Comparison of ENCODE assay signal across 26 mouse cellular contexts in the genomic region with DNA sequence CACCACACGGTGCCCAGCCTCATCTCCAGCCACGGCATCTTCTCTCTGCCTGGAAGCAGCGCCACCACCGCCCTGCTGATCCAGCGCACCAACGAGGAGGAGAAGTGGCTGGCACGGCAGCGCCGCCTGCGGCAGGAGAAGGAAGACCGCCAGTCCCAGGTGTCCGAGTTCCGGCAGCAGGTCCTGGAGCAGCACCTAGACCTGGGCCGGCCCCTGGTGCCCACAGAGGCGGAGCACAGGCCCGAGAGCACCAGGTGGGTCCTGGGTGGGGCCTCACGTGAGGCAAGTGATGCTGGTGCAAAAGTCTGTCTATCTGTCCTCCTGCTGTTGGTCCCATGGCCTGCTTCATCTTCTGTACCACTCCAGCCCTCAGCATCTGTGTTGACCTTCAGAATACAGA. TPM values are rescaled to one million over a fixed set of nuclear protein-coding genes. Genes with fewer than 3 reads are reported as not detected.
A peak's percentile ranks its signal among the peaks of the same experiment; 100 is the strongest.
DNase-seq lines count a peak whose midpoint lies in the region; ATAC-seq and TF ChIP-seq lines count a peak whose summit lies in the region.
"Had no signal": no experiment of that assay in that cellular context is flagged by ENCODE, and none has a peak within 500 bp of the region (broad histone marks: within the 10 kb centered on the region; RNA-seq: fewer than 3 reads in every experiment).

No protein-coding gene starts in this region.

- H3K9me3 ChIP-seq in heart, embryonic 10.5 days = no peaks in the 10 kb centered on the region
- H3K9me3 ChIP-seq in midbrain, embryonic 12.5 days = no peaks in the 10 kb centered on the region
- H3K9me3 ChIP-seq in midbrain, postnatal 0 days (ENCODE audit: low read length) = no peaks in the 10 kb centered on the region
- H3K9me3 ChIP-seq in limb, embryonic 10.5 days (replicated peaks) = no peaks in the 10 kb centered on the region
- H3K9me3 ChIP-seq: heart, embryonic 12.5 days; kidney, embryonic 15.5 days; limb, embryonic 13.5 days; liver, embryonic 13.5 days; megakaryocyte, embryonic 14.5 days; neural tube, embryonic 15.5 days had no signal

- no peak for TF ChIP-seq CTCF in midbrain, postnatal 0 days (IDR thresholded peaks at IDR 0.05)

- peak overlapping the region; percentile 3; the same call in 1 of the 2 replicates for H3K27ac ChIP-seq in heart, embryonic 10.5 days
- H3K27ac ChIP-seq in midbrain, embryonic 12.5 days (replicated peaks) = 0 out of 2 replicates have a peak overlapping the region, but pooled peaks have one; percentile 46
- no peak overlapping the region for H3K27ac ChIP-seq in midbrain, postnatal 0 days (ENCODE audit: low read depth, low read length)
- 0 out of 2 replicates have a peak overlapping the region, but pooled peaks have one; percentile 22 for H3K27ac ChIP-seq in limb, embryonic 10.5 days
- H3K27ac ChIP-seq: kidney, embryonic 15.5 days; limb, embryonic 13.5 days; liver, embryonic 13.5 days; neural tube, embryonic 15.5 days had no signal

- intact Hi-C loops in heart, postnatal 25 days (cut with DNase I) = no loop called here

- no peak for DNase-seq in heart, embryonic 10.5 days (ENCODE audit: low spot score)
- no peak for DNase-seq in heart, postnatal 25 days (ENCODE audit: low spot score)
- DNase-seq in midbrain, postnatal 0 days (ENCODE audit: low spot score) = no peak
- DNase-seq in R1 (ENCODE audit: low read depth, low spot score) = peak; percentile 62
- no peak for DNase-seq in limb, embryonic 10.5 days (ENCODE audit: low spot score)
- DNase-seq: adrenal gland, postnatal 10 days; B cell, adult 2 months; cerebellum, adult 8-10 months; cerebellum, postnatal 25 days; gastrocnemius, postnatal 14 days; kidney, adult 18-20 months; kidney, postnatal 25 days; liver, embryonic 13.5 days; lung, adult 18-20 months; lung, postnatal 4 days; retina, postnatal 1 day; right cerebral cortex, postnatal 14 days; thymus, postnatal 4 days had no signal

- peaks cover 87% of the 10 kb centered on the region for H3K36me3 ChIP-seq in heart, embryonic 10.5 days
- H3K36me3 ChIP-seq in midbrain, embryonic 12.5 days = peaks cover 80% of the 10 kb centered on the region
- H3K36me3 ChIP-seq in midbrain, postnatal 0 days (ENCODE audit: insufficient read depth, low read length) = peaks cover 64% of the 10 kb centered on the region
- H3K36me3 ChIP-seq in limb, embryonic 10.5 days = peaks cover 79% of the 10 kb centered on the region

- 91% methylated on average over 17 of the region's 17 CpGs for WGBS in heart, embryonic 10.5 days
- WGBS in midbrain, embryonic 12.5 days = 95% methylated on average over 17 of the region's 17 CpGs
- WGBS in midbrain, postnatal 0 days = 87% methylated on average over 14 of the region's 17 CpGs
- 96% methylated on average over 17 of the region's 17 CpGs for WGBS in limb, embryonic 10.5 days

- no peak overlapping the region for H3K4me3 ChIP-seq in heart, embryonic 10.5 days
- no peak overlapping the region for H3K4me3 ChIP-seq in midbrain, embryonic 12.5 days
- no peak overlapping the region for H3K4me3 ChIP-seq in midbrain, postnatal 0 days (ENCODE audit: low read depth, low read length)
- no peak overlapping the region for H3K4me3 ChIP-seq in limb, embryonic 10.5 days
- H3K4me3 ChIP-seq: heart, embryonic 12.5 days; kidney, embryonic 15.5 days; limb, embryonic 13.5 days; liver, embryonic 13.5 days; megakaryocyte, embryonic 14.5 days; neural tube, embryonic 15.5 days had no signal

- H3K4me1 ChIP-seq in heart, embryonic 10.5 days = peaks cover 72% of the 10 kb centered on the region
- peaks cover 30% of the 10 kb centered on the region for H3K4me1 ChIP-seq in midbrain, embryonic 12.5 days
- peaks cover 9% of the 10 kb centered on the region for H3K4me1 ChIP-seq in midbrain, postnatal 0 days (ENCODE audit: insufficient read depth, low read length)
- H3K4me1 ChIP-seq in limb, embryonic 10.5 days = peaks cover 85% of the 10 kb centered on the region

- ATAC-seq in midbrain, embryonic 12.5 days (ENCODE audit: low FRiP score, low read depth) = no peak
- ATAC-seq in midbrain, postnatal 0 days (ENCODE audit: low FRiP score) = no peak
- ATAC-seq: hindbrain, embryonic 16.5 days; lung, postnatal 0 days had no signal

- no peak overlapping the region for H3K9ac ChIP-seq in midbrain, embryonic 12.5 days (replicated peaks)
- H3K9ac ChIP-seq in midbrain, postnatal 0 days (replicated peaks; ENCODE audit: low read length, poor library complexity, severe bottlenecking) = no peak overlapping the region
- H3K9ac ChIP-seq: heart, embryonic 12.5 days; kidney, embryonic 15.5 days; limb, embryonic 13.5 days; liver, embryonic 13.5 days; neural tube, embryonic 15.5 days had no signal

- no peaks in the 10 kb centered on the region for H3K27me3 ChIP-seq in heart, embryonic 10.5 days (ENCODE audit: insufficient read depth, poor library complexity, severe bottlenecking)
- H3K27me3 ChIP-seq in midbrain, embryonic 12.5 days = no peaks in the 10 kb centered on the region
- H3K27me3 ChIP-seq in midbrain, postnatal 0 days (ENCODE audit: insufficient read depth, low read length) = no peaks in the 10 kb centered on the region
- no peaks in the 10 kb centered on the region; the same call in 1 of the 2 replicates for H3K27me3 ChIP-seq in limb, embryonic 10.5 days (ENCODE audit: low read depth, poor library complexity, severe bottlenecking)
- H3K27me3 ChIP-seq: heart, embryonic 12.5 days; kidney, embryonic 15.5 days; limb, embryonic 13.5 days; liver, embryonic 13.5 days; megakaryocyte, embryonic 14.5 days; neural tube, embryonic 15.5 days had no signal

- no peak overlapping the region for H3K4me2 ChIP-seq in midbrain, embryonic 12.5 days (replicated peaks)
- H3K4me2 ChIP-seq in midbrain, postnatal 0 days (ENCODE audit: low read depth, low read length, poor library complexity, severe bottlenecking) = no peak overlapping the region
- H3K4me2 ChIP-seq: heart, embryonic 12.5 days; kidney, embryonic 15.5 days; limb, embryonic 13.5 days; liver, embryonic 13.5 days; neural tube, embryonic 15.5 days had no signal

RNA-seq across cellular contexts. Expression of a gene that starts 20.0 kb away (rescaled TPM):
- 106 and 125 TPM in 2 replicates for polyA plus RNA-seq in heart, embryonic 10.5 days (2016; fragmentation: Nextera tagmentation; extraction: Ambion mirVana)
- 1 to 10 TPM; 1.2 to 1.5 TPM for total RNA-seq in heart, postnatal 25 days (2021)
- 73.7 and 84.8 TPM in 2 replicates for polyA plus RNA-seq in midbrain, embryonic 12.5 days (2016; fragmentation: Nextera tagmentation; extraction: Ambion mirVana)
- total RNA-seq in midbrain, postnatal 0 days (2014; rRNA removed) = 5.8 and 18.1 TPM in 2 replicates
- 8.4 and 11.3 TPM in 2 replicates for polyA plus RNA-seq in midbrain, postnatal 0 days (2015; fragmentation: Nextera tagmentation; extraction: Ambion mirVana)
- 153 and 167 TPM in 2 replicates for polyA plus RNA-seq in limb, embryonic 10.5 days (2016; fragmentation: Nextera tagmentation; extraction: Ambion mirVana)
